Mouse (Mus musculus): Measurements from ENCODE around the gene Tmem189.
A peak's percentile ranks its signal among the peaks of the same experiment; 100 is the strongest.
"Not testable (repeated sequence)": the region's sequence is repeated elsewhere in the genome, so short reads cannot be mapped to it uniquely, and the experiment has no call there.

Gene Tmem189

GRCm38 (mm10) chr2:167654911-167655600 lies 34.6 kb downstream of the Tmem189 start:
- DNase-seq (ENCODE audit: low read depth in 2 of 2, low spot score in 2 of 2), result no peak

DNA sequence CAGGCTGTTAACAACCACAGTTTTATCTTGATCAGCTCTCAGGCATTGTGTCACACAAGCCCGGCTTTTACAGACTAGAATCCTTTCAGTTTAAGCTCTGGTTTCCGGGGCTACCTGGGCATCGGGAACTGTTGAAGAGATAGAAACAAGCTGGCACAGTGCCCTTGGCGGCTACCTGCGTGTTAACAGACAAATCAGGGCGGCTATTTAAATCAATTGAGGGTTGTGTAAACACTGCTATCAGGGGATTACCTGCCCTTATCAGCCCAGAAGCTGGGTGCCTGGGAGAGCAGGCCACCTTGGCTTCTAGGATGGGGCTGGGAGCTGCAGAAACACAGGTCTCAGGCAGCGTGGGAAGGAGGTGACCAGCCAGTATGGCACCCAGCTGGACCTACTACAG lies 36.9 kb downstream of the Tmem189 start:
- DNase-seq (ENCODE audit: low read depth in 2 of 2, low spot score in 2 of 2), result no peak

- DNase-seq (ENCODE audit: low read depth in 2 of 2, low spot score in 2 of 2), result no peak
Observed at GRCm38 (mm10) chr2:167651622-167652021, 38.0 kb downstream of the Tmem189 start.

- DNase-seq (ENCODE audit: low read depth in 2 of 2, low spot score in 2 of 2), result no peak
Observed at GRCm38 (mm10) chr2:167649290-167650032, 40.2 kb downstream of the Tmem189 start.

- no peak for DNase-seq (ENCODE audit: low read depth in 2 of 2, low spot score in 2 of 2)
Observed at GRCm38 (mm10) chr2:167646411-167646810, 43.2 kb downstream of the Tmem189 start.

DNA sequence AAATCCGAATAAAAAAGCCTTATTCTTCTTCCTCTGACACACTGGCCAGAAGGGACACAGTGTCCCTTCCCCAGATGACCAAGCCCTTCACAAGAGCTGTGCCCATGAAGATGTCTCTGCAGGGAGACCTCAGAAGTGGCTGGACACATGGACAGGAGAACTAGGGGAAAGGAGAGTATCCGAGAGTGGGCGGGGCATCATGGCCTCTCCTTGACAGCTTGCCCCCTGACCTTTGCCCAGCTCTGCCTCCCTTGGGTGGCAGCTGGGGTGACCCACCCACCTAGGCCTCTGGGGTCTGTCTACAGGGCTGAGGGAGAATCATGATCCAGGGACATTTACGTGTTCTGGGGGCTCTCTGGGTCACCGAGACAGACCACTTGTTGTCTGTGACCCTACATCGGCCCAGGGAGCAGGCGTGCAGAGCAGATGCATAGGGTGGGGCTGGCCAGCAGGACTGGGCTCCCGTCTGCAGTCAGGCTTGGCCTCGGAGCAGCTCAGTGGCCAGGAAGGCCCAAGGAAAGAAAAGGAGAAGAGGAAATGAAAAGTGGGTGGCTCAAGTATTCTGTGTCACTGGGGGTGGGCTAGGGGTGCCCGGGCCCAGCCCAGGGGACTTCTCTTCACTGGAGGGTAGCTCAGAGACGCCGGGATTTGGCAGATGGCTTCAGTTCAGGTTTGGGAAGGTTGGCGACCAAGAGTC lies 46.1 kb downstream of the Tmem189 start:
- DNase-seq (ENCODE audit: low read depth in 2 of 2, low spot score in 2 of 2), result not testable (repeated sequence)

GRCm38 (mm10) chr2:167642164-167642563 lies 47.5 kb downstream of the Tmem189 start:
- DNase-seq (ENCODE audit: low read depth in 2 of 2, low spot score in 2 of 2), result no peak

- DNase-seq (ENCODE audit: low read depth in 2 of 2, low spot score in 2 of 2), result peak in 1 of 2 experiments; percentile 41
Observed at GRCm38 (mm10) chr2:167641337-167641736, 48.3 kb downstream of the Tmem189 start.

GRCm38 (mm10) chr2:167640279-167640678 lies 49.3 kb downstream of the Tmem189 start:
- peak; percentile 59 to 75 for DNase-seq (ENCODE audit: low read depth in 2 of 2, low spot score in 2 of 2)

- no peak for DNase-seq (ENCODE audit: low read depth in 2 of 2, low spot score in 2 of 2)
Observed at GRCm38 (mm10) chr2:167634865-167635512, 54.6 kb downstream of the Tmem189 start.

DNA sequence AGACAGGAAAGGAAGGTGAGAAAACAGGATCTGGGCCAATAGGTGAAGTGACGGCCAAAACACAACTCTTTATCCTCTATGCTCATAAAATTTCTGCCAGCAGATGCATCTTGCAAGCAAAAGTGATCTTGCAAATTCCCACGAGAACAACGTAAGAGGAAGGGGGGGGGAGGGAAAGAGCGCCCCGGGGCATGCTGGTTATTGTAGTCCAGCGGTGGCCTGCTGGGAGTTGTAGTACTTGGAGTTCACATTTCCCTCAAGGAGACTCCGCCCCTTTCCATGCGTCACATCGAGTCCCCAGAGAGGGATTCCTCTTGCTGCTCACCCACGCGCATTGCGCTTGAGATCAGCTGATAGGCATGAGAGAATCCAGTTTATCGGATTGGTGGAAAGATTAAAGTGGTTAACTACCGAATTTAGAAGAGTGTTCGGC lies 55.3 kb downstream of the Tmem189 start:
- DNase-seq (ENCODE audit: low read depth in 2 of 2, low spot score in 2 of 2), result peak; percentile 92 to 93

DNA sequence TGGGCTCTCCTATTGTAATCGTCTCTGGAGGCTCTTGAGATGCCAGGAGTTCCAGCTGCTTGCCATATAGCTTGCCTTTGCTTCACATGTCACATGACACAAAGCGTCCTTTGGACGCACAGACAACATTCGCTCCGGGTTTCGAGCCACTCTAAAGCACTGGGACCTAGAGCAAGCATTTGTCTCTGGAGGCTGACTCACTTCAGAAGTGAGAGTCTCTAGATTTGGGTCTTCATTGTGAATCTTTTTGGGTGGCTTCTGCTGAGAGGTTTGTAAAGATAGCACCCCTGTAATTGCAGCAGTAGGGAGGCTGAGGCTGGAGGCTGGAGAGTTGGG lies 56.1 kb downstream of the Tmem189 start:
- no peak for DNase-seq (ENCODE audit: low read depth in 2 of 2, low spot score in 2 of 2)

DNA sequence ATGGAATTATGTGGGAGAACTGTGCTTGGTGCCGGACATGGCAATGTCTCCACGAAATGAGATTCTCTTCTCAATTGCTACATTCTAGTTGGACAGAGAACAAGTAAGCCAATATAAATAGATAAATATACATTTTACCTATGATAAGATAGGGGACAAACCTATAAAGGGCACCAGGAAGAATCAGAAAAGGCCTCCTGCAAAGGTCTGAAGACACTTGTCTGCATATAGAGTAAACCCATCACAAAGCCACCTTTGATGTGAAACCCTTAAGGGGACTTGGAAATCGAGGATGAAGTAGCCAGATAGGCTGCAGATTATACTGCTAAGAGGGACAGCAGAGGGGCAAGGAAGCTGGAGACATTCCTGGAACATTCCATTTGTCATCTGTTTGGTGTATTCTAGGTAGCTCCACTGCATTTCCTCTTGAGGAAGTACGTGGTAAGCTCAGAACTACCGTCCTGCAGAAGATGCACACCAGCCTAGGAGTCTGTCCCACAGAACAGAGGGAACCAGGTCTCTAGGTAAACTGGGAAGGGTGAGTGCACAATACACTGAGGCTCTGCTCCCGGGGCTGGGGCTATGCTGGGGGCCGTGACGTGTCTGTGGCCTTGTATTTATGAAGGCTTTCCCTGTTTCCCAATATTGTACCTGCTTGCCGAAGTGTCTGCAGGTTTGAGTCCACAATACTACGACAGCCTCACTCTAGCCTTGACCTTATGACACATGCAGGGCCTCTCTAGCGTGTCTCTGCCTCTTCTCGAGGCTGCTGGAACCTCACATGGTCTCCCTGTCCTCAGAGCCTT lies 56.7 kb downstream of the Tmem189 start:
- no peak for DNase-seq (ENCODE audit: low read depth in 2 of 2, low spot score in 2 of 2)

GRCm38 (mm10) chr2:167631591-167632448 lies 57.8 kb downstream of the Tmem189 start, which contains the start of gene Ube2v1:
TSS of gene Ube2v1 (minus strand) at chr2:167632095.
- peak; percentile 98 to 99 for DNase-seq (ENCODE audit: low read depth in 2 of 2, low spot score in 2 of 2)

DNA sequence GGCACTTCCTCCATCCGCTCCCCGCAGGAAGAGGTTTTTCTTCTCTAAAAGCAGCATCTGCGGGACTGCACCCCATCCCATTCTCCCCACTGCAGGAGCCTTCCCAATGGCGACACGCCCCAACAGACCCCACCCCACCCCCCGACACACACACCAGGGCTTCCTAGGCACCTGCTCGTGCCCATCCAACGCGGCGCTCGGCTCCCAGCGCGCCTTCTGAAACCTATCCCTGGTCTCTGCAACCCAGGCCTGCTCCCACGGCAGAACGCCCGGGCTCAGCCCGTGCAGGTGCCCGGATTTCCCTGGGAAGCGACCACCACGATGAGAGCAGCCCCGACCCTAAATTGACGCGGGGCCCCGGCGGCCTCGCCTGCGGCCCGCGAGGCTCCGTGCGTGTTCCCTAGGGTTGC lies 58.4 kb downstream of the Tmem189 start:
- no peak for DNase-seq (ENCODE audit: low read depth in 2 of 2, low spot score in 2 of 2)

DNA sequence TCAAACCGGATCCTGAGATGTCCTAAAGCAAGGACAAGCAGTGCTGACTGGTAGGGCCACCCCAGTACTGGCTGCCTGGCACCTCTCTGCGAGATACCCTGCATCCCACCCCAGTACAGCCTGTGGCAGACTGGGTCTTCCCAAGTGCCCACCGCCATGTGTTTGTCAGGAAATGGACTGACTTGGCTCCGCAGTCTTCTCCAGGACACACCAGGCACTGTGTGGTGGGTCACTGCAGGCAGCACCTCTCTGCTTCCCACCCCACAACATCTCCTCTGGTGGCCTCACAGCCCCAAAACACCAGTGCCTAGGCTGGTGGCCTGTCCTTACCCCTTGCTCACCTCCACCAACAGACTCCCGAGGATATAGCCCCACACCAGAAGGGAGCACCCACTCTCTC lies 59.2 kb downstream of the Tmem189 start:
- no peak for DNase-seq (ENCODE audit: low read depth in 2 of 2, low spot score in 2 of 2)

DNA sequence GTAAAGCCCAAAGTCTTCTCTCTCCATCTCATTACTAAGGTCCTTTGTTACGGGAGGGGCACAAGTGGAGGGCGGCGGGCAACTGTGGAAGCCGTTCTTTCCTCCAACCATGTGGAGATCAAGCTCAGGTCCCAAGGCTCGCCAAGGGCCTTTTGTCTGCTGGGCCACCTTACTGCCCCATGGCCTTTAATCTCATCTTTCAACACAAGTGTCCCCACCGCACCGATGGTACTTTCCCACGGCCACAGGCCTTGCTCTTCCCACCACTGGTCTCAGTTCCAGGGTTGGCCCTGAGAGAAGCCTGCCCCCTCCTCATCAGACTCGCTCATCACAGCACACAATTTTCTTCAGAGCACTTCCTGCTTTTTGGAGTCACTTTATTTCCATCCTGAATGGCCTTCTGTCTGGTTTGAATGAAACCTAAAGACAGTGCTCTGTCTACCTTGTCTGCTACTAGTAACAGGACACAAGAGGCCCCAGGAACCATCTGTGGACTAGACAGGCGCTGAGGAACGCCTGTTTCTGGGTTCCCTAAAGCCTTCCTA lies 59.9 kb downstream of the Tmem189 start:
- DNase-seq (ENCODE audit: low read depth in 2 of 2, low spot score in 2 of 2), result no peak

DNA sequence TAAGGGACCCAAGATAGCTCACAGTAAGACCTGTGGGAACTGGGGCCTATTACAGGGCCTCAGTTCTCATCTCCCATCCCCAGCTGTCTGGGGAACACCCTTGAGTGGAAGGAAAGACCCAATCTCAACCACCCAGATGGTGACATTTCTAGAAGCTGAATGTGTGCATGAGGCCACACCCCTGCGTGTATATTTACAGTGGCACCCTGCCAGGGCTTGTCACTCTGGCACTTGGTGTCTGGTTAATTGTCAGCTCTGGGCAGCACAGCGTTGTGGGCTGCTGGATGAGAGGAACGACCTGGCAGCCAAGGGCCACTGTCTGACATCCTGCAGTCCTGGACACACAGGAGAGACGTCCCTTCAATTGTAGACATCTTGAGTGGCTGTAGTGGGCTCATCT lies 60.8 kb downstream of the Tmem189 start:
- DNase-seq (ENCODE audit: low read depth in 2 of 2, low spot score in 2 of 2), result no peak

- DNase-seq (ENCODE audit: low read depth in 2 of 2, low spot score in 2 of 2), result no peak
Observed at GRCm38 (mm10) chr2:167627019-167627418, 62.6 kb downstream of the Tmem189 start.

All from CD8-positive naive resting alpha-beta T cell, adult 2 months (primary cell).